Mouse (Mus musculus) liver, adult 2 months (tissue): ENCODE measurements at regions not wholly inside any gene's neighbourhood (a gene's known extent, or its start where the extent isn't known, plus 50 kb on each side); places are given as distances from the start of the nearest gene placed in this dataset.

ENCODE experiments used
- DNase-seq: peaks from one replicate; pipeline ENCODE4 v3.0.0-alpha.2; 2011; ENCODE audit warnings: low read depth, low spot score; ENCODE audit errors: extremely low read depth
- H3K27ac ChIP-seq: fragments of 200-500 bp; replicated peaks from 2 replicates; pipeline ENCODE4 v1.5.1; 2012; ENCODE audit warnings: low read depth, mild to moderate bottlenecking, control low read depth, inconsistent platforms, low read length; ENCODE audit not compliant: insufficient read depth
- H3K27me3 ChIP-seq: fragments of 200-500 bp; 2 replicates; pipeline ENCODE4 v1.6.1; 2012; ENCODE audit warnings: mild to moderate bottlenecking, moderate library complexity, low read length, inconsistent platforms; ENCODE audit not compliant: control insufficient read depth, insufficient read depth
- H3K36me3 ChIP-seq: fragments of 200-500 bp; 2 replicates; pipeline ENCODE4 v1.6.1; 2012; ENCODE audit warnings: low read length, inconsistent platforms; ENCODE audit not compliant: control insufficient read depth, insufficient read depth
- H3K4me1 ChIP-seq: fragments of 200-500 bp; 2 replicates; pipeline ENCODE4 v1.6.1; 2011; ENCODE audit warnings: low read length; ENCODE audit not compliant: control insufficient read depth, insufficient read depth
- H3K4me3 ChIP-seq: fragments of 200-500 bp; 2 replicates; pipeline ENCODE4 v1.5.1; 2011; ENCODE audit warnings: low read depth, mild to moderate bottlenecking, control low read depth, low read length, moderate library complexity; ENCODE audit not compliant: insufficient read depth
- H3K79me2 ChIP-seq: fragments of 200-500 bp; 2 replicates; pipeline ENCODE4 v1.6.1; 2012; ENCODE audit warnings: inconsistent platforms, mild to moderate bottlenecking, low read length, moderate library complexity; ENCODE audit not compliant: control insufficient read depth, insufficient read depth
- H3K9ac ChIP-seq: fragments of 200-500 bp; 2 replicates; pipeline ENCODE4 v1.6.1; 2012; ENCODE audit warnings: low read depth, mild to moderate bottlenecking, control low read depth, inconsistent platforms, low read length
- CTCF ChIP-seq: fragments of 200-500 bp; IDR thresholded peaks from 2 replicates; pipeline ENCODE4 v1.5.1; 2011; ENCODE audit warnings: low read depth, low read length, control low read depth
- POLR2A ChIP-seq: fragments of 200-500 bp; IDR thresholded peaks from 2 replicates; pipeline ENCODE4 v1.6.1; 2011; ENCODE audit warnings: low read length, control low read depth; ENCODE audit not compliant: insufficient read depth; ENCODE audit errors: extremely low read depth
- WGBS: fragments of 180-500 bp; shearing (Covaris S2); methylation state at CpG from one replicate; pipeline ENCODE4 v1.1.7; 2018; 5-methylcytosine and 5-hydroxymethylcytosine counted together

GRCm38 (mm10) chr2:171237276-171237960 is 505.8 kb downstream of the Dok5 start:
- DNase-seq, result no peak
- H3K27ac ChIP-seq, result no peak overlapping the region
- TF ChIP-seq CTCF (no peak), POLR2A (no peak)
- H3K36me3 ChIP-seq, result no peaks in the 10 kb centered on the region
- no peaks in the 10 kb centered on the region for H3K79me2 ChIP-seq
- H3K9ac ChIP-seq, result no peak overlapping the region
- WGBS, result 77% methylated on average over 8 of the region's 8 CpGs
- H3K27me3 ChIP-seq, result no peaks in the 10 kb centered on the region
- H3K4me1 ChIP-seq, result no peaks in the 10 kb centered on the region
- no peak overlapping the region for H3K4me3 ChIP-seq

GRCm38 (mm10) chr2:171232812-171233211 is 501.2 kb downstream of the Dok5 start:
- Histone ChIP-seq H3K36me3 (no peaks in the 10 kb centered on the region), H3K4me1 (no peaks in the 10 kb centered on the region), H3K4me3 (no peak overlapping the region), H3K27ac (no peak overlapping the region), H3K27me3 (no peaks in the 10 kb centered on the region), H3K9ac (no peak overlapping the region), H3K79me2 (no peaks in the 10 kb centered on the region)
- DNase-seq, result no peak
- TF ChIP-seq CTCF (no peak), POLR2A (no peak)

DNA sequence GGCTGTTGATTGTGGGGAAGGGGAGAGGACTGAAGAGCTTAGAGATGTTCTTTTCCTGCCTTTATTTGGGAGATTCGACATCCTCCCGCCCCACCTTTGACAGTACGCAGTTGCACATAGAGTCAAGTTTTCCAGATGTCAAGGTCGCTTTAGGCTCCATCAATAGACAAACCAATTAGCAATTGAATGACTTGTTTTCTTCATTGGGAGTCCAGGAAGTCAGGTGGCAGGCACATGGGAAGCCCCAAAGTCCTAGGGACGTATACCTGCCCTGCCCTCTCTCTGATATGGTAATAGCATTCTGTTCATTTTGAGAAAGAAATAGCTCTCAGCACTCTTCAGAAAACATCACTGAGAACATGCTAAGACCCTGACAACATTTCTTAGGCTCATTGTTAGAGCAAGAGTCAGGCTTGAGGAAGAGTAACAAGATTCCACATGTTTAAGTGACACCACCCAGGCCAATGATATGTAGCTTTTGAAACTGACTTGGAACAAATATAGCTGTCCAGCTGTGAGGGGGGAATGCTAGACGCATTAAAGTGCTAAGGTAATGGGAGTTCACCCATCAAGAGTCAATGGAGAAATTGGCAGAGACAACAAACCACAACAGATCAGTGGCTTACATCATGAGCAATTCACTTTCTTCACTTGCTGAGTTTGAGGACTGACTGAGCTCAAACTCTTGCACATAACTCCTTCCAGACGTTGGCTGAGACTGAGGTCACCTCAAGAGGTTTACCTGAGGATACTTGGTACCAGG is 499.9 kb downstream of the Dok5 start:
- Histone ChIP-seq H3K9ac (no peak overlapping the region), H3K79me2 (no peaks in the 10 kb centered on the region), H3K27ac (no peak overlapping the region), H3K4me1 (no peaks in the 10 kb centered on the region), H3K4me3 (no peak overlapping the region), H3K27me3 (no peaks in the 10 kb centered on the region), H3K36me3 (no peaks in the 10 kb centered on the region)
- 77% methylated on average over 7 of the region's 7 CpGs for WGBS
- no peak for TF ChIP-seq CTCF
- TF ChIP-seq POLR2A, result no peak
- no peak for DNase-seq

DNA sequence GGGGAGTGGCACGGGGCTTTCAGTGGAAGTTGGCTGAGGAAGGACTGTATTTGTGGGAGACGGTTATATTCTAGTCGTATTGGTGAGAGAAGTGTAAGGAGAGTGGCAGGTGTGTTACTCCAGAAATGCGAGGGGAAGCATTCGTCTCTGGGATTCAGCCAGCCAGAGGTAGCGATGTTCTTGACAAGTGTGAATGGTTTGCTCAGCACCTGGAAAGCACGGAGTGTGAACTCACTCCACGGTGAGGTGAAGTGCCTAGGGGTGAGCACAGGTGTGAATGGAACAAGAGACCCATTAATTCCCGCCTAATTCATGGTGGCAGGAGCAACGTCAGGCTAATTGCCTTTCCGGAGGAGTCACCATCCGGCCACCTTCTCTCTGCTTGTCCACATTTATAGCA is 498.9 kb downstream of the Dok5 start:
- H3K4me1 ChIP-seq, result no peaks in the 10 kb centered on the region
- H3K4me3 ChIP-seq, result no peak overlapping the region
- no peaks in the 10 kb centered on the region for H3K27me3 ChIP-seq
- no peak for TF ChIP-seq POLR2A
- no peak for TF ChIP-seq CTCF
- H3K79me2 ChIP-seq, result no peaks in the 10 kb centered on the region
- no peak overlapping the region for H3K27ac ChIP-seq
- no peak overlapping the region for H3K9ac ChIP-seq
- 85% methylated on average over 12 of the region's 12 CpGs for WGBS
- no peaks in the 10 kb centered on the region for H3K36me3 ChIP-seq
- no peak for DNase-seq

- Histone ChIP-seq H3K79me2 (no peaks in the 10 kb centered on the region), H3K27me3 (no peaks in the 10 kb centered on the region), H3K4me1 (no peaks in the 10 kb centered on the region), H3K9ac (no peak overlapping the region), H3K36me3 (no peaks in the 10 kb centered on the region), H3K27ac (no peak overlapping the region), H3K4me3 (no peak overlapping the region)
- TF ChIP-seq CTCF (no peak), POLR2A (no peak)
- 79% methylated on average over 3 of the region's 3 CpGs for WGBS
- DNase-seq, result no peak
These were observed 496.6 kb downstream of the Dok5 start for GRCm38 (mm10) chr2:171228229-171228628.

DNA sequence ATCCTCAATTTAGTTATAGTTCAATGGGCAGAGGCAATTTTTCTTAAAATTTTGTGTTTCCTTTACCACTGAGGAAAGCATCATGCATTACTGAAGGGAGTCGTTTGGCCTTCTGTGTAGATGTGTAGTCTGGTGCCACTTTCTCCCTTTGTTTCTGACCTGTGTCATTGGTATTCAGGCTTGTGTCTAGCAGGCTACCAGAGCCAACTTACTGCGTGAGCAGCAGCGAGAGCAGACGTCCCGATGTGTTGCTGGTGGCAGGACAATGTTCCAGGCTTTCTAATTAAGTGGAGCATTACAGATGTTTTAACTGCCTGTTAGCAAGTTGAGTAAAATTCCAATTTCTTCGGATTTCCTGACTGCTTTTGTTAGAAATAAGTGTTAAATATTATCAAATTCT is 482.2 kb downstream of the Dok5 start:
- H3K4me1 ChIP-seq, result no peaks in the 10 kb centered on the region
- TF ChIP-seq POLR2A (no peak), CTCF (no peak)
- H3K9ac ChIP-seq, result no peak overlapping the region
- H3K36me3 ChIP-seq, result no peaks in the 10 kb centered on the region
- DNase-seq, result no peak
- H3K27me3 ChIP-seq, result no peaks in the 10 kb centered on the region
- WGBS, result 79% methylated on average over 6 of the region's 6 CpGs
- H3K27ac ChIP-seq, result no peak overlapping the region
- no peak overlapping the region for H3K4me3 ChIP-seq
- no peaks in the 10 kb centered on the region for H3K79me2 ChIP-seq
